Mouse (Mus musculus): Measurements from ENCODE around the gene D6Ertd527e.
A peak's percentile ranks its signal among the peaks of the same experiment; 100 is the strongest.

D6Ertd527e gene

GRCm38 (mm10) chr6:87103314-87103713 is 1.2 kb upstream of the D6Ertd527e start:
- DNase-seq (ENCODE audit: extremely low read depth, low read depth, low spot score): no peak

- DNase-seq (ENCODE audit: extremely low read depth, low read depth, low spot score): no peak
Observed at GRCm38 (mm10) chr6:87111493-87111892, 6.9 kb downstream of the D6Ertd527e start.

- DNase-seq (ENCODE audit: extremely low read depth, low read depth, low spot score): no peak
Observed at GRCm38 (mm10) chr6:87112125-87112524, 7.6 kb downstream of the D6Ertd527e start.

GRCm38 (mm10) chr6:87115981-87116380 is 11.4 kb downstream of the D6Ertd527e start:
- no peak for DNase-seq (ENCODE audit: extremely low read depth, low read depth, low spot score)

- DNase-seq (ENCODE audit: extremely low read depth, low read depth, low spot score): no peak
Observed at GRCm38 (mm10) chr6:87116596-87116995, 12.1 kb downstream of the D6Ertd527e start.

- no peak for DNase-seq (ENCODE audit: extremely low read depth, low read depth, low spot score)
Observed at GRCm38 (mm10) chr6:87119066-87119837, 14.7 kb downstream of the D6Ertd527e start.

- no peak for DNase-seq (ENCODE audit: extremely low read depth, low read depth, low spot score)
Observed at GRCm38 (mm10) chr6:87119975-87120374, 15.4 kb downstream of the D6Ertd527e start.

- no peak for DNase-seq (ENCODE audit: extremely low read depth, low read depth, low spot score)
Observed at GRCm38 (mm10) chr6:87120661-87121060, 16.1 kb downstream of the D6Ertd527e start.

- DNase-seq (ENCODE audit: extremely low read depth, low read depth, low spot score): no peak
Observed at GRCm38 (mm10) chr6:87121961-87122360, 17.4 kb downstream of the D6Ertd527e start.

GRCm38 (mm10) chr6:87123406-87123805 is 18.9 kb downstream of the D6Ertd527e start:
- DNase-seq (ENCODE audit: extremely low read depth, low read depth, low spot score): no peak

GRCm38 (mm10) chr6:87123973-87124372 is 19.4 kb downstream of the D6Ertd527e start:
- DNase-seq (ENCODE audit: extremely low read depth, low read depth, low spot score): peak; percentile 97

GRCm38 (mm10) chr6:87127049-87127753 is 22.7 kb downstream of the D6Ertd527e start:
- DNase-seq (ENCODE audit: extremely low read depth, low read depth, low spot score): no peak

- peak; percentile 74 for DNase-seq (ENCODE audit: extremely low read depth, low read depth, low spot score)
Observed at GRCm38 (mm10) chr6:87129861-87130260, 25.3 kb downstream of the D6Ertd527e start.

- DNase-seq (ENCODE audit: extremely low read depth, low read depth, low spot score): no peak
Observed at GRCm38 (mm10) chr6:87130628-87131027, 26.1 kb downstream of the D6Ertd527e start.

GRCm38 (mm10) chr6:87131078-87131477 is 26.5 kb downstream of the D6Ertd527e start:
- no peak for DNase-seq (ENCODE audit: extremely low read depth, low read depth, low spot score)

GRCm38 (mm10) chr6:87133520-87133919 is 29.0 kb downstream of the D6Ertd527e start:
- DNase-seq (ENCODE audit: extremely low read depth, low read depth, low spot score): no peak

GRCm38 (mm10) chr6:87133966-87134546 is 29.5 kb downstream of the D6Ertd527e start:
- no peak for DNase-seq (ENCODE audit: extremely low read depth, low read depth, low spot score)

GRCm38 (mm10) chr6:87138479-87138878 is 33.9 kb downstream of the D6Ertd527e start:
- no peak for DNase-seq (ENCODE audit: extremely low read depth, low read depth, low spot score)

- no peak for DNase-seq (ENCODE audit: extremely low read depth, low read depth, low spot score)
Observed at GRCm38 (mm10) chr6:87139796-87140553, 35.4 kb downstream of the D6Ertd527e start.

GRCm38 (mm10) chr6:87142239-87142638 is 37.7 kb downstream of the D6Ertd527e start:
- DNase-seq (ENCODE audit: extremely low read depth, low read depth, low spot score): no peak

- no peak for DNase-seq (ENCODE audit: extremely low read depth, low read depth, low spot score)
Observed at GRCm38 (mm10) chr6:87143594-87143993, 39.0 kb downstream of the D6Ertd527e start.

All from fat pad, adult 2 months (tissue).